Mouse (Mus musculus) spleen, adult 12 weeks (tissue): ENCODE data around the gene Aknad1.

Experiments
- DNase-seq: peaks from one replicate; pipeline ENCODE4 v3.0.0; 2022; ENCODE audit warnings: low spot score

The Aknad1 gene

DNA sequence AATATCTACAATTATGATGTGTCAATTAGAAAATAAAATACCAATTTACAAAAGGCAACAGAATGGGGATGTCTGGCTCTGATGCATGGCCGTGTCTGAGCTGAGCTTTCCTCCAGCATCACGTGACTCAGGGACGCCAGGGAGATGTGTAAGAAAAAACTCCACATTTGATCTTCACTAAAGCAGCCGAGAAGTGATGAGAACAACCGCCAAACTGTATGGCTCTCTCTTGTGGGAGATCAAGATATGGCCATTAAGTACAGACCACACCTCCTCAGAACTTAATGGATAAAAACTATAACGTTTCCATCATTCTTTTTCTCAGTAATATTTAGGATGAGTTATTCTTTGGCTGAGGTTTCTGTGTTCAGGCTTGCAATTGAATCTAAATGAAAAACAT, 11.6 kb downstream of the Aknad1 start:
- DNase-seq: no peak

DNA sequence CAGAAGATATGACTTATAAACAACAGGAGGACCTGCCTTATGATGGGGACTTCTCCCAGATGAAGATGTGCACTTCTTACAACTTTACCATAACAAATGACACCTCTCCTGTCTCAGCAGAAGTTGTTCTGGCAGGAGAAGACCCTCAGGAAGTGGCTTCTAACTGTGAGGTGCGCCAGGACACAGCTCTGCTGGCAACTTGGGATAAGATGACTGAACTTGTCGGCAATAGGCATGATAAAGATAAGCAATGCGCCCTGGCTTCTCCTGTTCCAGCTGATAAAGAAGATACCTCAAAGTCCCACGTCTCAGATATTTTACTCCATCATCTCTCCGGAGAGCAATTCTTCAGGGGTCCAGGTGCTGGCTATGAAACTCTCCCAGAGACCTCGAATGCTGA, 12.2 kb downstream of the Aknad1 start:
- peak; percentile 15 for DNase-seq

DNA sequence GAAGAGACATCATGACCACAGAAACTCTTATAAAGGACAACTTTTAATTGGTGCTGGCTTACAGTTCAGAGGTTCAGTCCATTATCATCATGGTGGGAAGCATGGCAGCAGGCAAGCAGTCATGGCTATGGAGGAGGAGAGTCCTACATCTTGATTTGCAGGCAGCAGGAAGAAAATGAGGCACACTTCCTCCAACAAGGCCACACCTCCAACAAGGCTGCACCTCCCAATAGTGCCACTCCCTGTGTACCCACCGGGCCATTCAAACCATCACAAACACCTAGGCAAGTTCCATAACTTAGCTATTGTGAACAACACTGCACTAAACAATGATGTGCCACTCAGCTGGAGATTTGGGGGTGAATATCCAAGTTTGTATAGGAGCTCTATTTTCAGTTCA, 15.1 kb downstream of the Aknad1 start:
- DNase-seq: no peak

DNA sequence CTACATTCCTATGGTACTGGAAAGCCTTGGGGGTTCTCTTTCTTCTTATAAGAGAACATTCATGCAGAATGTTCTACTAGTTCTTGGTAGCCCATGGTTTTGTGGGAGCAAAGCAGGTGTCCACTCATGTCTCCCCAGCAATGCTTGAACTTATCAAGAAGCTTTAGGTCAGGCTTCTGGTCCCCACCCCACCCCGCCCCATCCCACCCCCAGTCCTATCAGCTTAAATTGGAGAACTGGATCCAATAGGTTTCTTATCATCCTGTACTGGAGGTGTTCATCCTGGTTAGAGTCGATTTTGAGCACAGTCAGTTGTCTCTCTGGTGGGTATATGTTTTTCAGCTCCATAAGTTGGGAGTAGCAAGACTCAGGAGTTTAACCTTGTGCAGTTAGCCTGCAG, 16.1 kb downstream of the Aknad1 start:
- no peak for DNase-seq

- DNase-seq: no peak
Measured at GRCm38 (mm10) chr3:108756131-108756530, 16.7 kb downstream of the Aknad1 start.

DNA sequence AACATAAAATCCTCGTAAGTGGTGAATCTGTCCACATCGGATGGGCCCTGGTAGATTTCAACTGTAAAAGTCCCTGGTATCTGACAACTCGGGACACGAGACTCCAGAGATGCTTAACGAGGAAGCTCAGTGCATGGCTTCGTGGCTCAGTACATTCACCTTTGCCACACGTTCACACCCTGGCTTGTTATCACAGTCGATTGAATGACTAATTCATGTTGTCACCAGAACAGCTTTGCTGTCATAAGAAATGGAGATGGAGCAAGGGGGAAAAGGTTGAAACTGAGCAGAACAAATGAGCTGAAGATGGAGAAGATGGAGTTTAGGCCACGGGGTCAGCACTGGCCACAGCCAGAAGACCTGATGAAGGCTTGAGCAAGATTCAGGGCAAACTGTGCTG, 18.1 kb downstream of the Aknad1 start:
- DNase-seq: no peak

DNA sequence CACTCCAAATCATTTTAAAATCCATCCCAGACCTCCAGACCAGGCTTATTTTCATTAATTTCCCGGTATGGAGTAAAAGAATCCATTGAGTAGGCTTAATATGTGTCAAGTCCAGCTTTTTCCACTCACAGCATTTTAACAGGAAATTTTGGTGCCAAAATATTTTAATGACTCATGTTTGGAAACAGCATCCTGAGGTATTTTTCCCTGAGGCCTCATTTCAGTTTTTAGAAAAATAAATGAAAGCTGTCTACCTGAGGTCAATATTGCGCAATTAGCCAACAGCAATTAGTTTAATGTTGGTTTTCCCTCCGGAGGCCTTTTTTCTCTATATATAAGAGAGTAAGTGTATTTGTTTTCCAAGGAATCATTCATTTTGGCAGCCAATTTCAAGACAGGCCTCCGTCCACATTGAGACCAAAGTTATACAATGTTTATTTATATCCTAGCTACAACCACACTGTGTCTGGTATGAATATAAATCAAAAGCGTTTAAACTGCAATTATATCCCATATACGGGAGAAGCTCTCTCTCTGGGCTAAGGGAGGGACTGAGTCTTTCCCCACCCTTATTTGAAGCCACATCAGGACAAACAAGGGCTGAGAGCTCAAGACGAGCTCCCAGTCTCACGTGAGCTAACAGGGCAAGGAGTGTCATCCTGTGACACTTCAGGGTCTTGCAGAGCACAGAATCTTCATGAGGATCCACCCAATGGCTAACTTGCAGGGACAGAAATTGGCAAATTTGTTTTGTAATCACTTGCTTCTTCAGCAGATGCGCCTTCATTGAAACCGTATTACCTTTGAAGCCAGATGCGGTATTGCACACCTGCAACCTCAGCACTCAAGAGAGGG, 20.3 kb downstream of the Aknad1 start:
- DNase-seq: no peak

- no peak for DNase-seq
Measured at GRCm38 (mm10) chr3:108762597-108763111, 23.2 kb downstream of the Aknad1 start.

GRCm38 (mm10) chr3:108763691-108764090, 24.2 kb downstream of the Aknad1 start:
- DNase-seq: no peak

DNA sequence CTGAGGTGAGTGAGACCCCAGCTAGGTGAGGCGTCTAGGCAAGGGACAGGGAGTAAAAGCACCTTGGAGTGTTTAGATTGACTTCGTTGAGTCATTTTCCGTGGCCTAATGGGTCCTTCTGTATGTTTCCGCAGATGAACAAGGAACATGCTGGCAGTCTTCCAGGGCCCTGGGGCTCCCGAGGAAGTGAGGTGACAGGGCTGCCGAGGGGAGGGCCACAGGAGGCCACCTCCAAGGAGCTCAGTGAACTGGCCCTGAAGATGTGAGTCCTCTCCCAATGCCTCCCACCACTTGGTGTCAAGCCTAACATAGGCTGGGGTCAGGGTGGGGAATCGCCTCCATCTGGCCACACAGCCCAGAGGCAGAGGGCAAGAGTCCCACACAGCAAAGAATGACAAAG, 25.5 kb downstream of the Aknad1 start:
- no peak for DNase-seq

DNA sequence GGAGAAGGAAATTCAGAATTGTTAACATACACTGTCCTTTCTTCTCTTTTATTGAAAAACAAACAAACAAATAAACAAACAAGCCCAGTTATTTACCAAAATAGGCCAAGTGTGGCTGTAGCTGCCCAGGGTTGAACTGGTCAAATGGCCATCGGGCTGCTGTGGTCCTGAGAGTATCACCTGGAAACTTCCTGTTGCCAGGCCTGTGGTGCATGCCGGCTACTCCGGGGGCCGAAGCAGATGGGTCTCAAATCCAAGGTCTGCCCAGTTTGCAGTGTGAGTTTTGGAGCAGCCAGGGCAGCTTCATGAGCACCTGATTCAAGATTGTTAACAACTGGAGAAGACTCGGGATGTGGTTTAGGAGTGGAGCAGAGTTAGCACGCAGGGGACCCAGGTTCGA, 26.0 kb downstream of the Aknad1 start:
- DNase-seq: no peak

DNA sequence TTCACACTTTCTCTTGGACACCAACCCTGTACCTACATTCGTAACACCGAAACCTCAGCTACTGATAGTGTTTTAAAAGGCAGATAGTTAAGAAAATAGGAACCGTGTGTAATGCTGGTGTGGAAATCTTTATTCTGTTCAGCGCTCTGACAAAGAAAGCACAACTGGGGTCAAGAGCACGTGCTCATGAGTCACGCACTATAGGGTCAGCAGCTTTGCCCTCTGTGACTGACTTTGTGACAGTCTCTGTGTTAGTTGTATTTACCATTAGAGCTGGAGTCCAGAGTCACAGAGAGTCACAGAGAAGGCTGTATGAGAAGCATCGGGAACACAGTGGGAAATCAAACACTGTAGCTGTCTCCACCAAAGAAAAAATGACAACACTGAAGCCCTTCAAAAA, 27.5 kb downstream of the Aknad1 start:
- no peak for DNase-seq

- DNase-seq: no peak
Measured at GRCm38 (mm10) chr3:108767416-108767815, 28.0 kb downstream of the Aknad1 start.

- no peak for DNase-seq
Measured at GRCm38 (mm10) chr3:108769547-108769946, 30.1 kb downstream of the Aknad1 start.

- DNase-seq: peak; percentile 26
Measured at GRCm38 (mm10) chr3:108770725-108771368, 31.4 kb downstream of the Aknad1 start.

- DNase-seq: no peak
Measured at GRCm38 (mm10) chr3:108772211-108772610, 32.8 kb downstream of the Aknad1 start.

DNA sequence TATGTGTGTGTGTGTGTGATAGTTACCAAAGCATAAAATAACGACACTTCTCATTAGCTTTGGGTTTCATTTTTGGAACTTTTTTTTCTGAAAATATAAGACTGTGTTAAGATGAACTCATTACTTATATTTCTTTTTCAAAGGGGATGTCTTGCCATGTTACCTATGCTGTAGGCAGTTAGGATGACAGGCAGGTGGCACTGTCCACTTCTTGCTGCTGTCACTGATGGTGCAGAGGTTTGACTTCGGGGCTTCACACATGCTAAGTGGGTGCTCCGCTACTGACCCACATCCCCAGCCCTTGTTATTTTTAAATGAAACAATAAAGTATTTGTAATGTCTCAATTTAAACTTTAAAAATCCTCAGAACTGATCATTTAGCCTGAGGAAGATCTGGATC, 33.4 kb downstream of the Aknad1 start:
- DNase-seq: no peak

GRCm38 (mm10) chr3:108778761-108779540, 39.5 kb downstream of the Aknad1 start:
- no peak for DNase-seq

DNA sequence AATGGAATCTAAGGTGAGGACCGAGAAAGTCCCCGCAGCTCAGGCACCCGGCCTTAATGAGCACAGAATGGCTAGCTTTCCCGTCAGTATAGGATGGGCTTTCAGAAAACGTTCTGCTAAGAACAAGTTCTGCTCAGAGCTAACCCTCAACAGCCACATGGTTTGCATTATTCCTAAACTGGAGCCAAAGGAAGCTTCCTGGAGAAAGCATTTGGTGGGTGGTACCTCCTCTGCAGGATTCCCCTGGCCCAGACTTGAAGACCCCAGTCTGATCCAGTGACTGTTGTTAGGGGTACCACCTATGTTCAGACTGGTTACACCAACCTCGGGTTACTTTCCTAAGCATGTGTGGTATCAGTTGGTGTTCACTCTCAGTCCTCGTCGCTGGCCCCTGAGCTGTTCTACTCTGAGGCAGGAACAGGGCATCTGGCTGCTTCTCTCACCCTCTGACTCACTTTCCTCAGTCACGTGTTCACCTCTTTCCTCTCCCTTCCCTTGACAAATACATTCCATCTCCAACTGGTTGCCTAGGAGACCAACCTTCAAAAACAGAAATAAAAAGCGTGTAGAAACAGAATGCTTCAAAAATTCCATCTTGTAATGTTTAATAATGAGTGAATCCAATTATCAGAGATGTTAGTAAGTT, 41.9 kb downstream of the Aknad1 start:
- DNase-seq: no peak

- no peak for DNase-seq
Measured at GRCm38 (mm10) chr3:108781884-108782270, 42.4 kb downstream of the Aknad1 start.

DNA sequence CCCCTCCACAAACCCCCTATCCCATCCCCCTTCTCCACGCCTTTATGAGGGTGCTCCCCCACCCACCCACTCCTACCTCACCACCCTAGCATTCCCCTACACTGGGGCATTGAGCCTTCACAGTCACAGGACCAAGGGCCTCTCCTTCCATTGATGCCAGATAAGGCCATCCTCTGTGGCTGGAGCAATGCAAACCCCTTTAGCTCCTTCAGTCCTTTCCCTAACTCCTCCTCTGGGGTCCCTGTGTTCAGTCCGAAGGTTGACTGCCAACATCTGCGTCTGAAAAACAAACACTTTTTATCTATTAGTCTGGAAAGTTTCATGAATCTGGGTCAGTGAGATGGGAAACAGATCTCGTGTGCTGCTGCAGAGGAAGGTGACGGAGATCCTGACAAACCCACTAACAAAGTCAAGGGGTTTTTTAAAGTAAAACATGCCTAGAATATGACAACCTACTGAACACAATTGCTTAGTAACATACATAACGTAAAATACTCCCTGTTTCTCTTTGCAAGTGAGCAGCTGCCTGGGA, 43.0 kb downstream of the Aknad1 start:
- no peak for DNase-seq

DNA sequence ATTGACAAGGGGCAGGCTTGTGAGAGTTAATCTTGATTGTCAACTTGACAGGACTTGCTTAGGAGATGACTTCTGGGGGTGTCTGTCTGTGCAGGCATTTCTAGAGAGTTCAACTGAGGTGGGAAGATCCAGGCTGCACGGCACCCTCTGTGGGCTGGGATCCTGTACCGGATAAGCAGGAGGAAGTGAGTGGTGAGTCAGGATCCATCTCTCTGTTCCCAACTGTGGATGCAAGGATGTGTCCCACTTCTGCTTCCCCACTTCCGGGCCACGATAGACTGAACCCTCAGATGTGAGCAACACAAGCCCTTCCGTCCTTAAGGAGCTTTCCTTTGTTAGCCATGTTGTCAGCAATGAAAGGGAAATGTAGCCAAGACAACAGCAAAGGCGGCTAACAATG, 47.1 kb downstream of the Aknad1 start:
- no peak for DNase-seq
